Mouse (Mus musculus): ENCODE measurements around the gene Spast. TPM values are rescaled to one million over a fixed set of nuclear protein-coding genes. Genes with fewer than 3 reads are reported as not detected.
A peak's percentile ranks its signal among the peaks of the same experiment; 100 is the strongest.
"Not testable (repeated sequence)": the region's sequence is repeated elsewhere in the genome, so short reads cannot be mapped to it uniquely, and the experiment has no call there.

Spast gene
- polyA plus RNA-seq, 1 experiment from 2014 or later: 38.4 TPM

- Histone ChIP-seq H3K27ac (replicated peaks) (no peak overlapping the region), H3K9ac (no peak overlapping the region), H3K9me3 (no peaks in the 10 kb centered on the region), H3K36me3 (peaks cover 67% of the 10 kb centered on the region), H3K4me3 (no peak overlapping the region), H3K4me1 (replicated peaks) (no peaks in the 10 kb centered on the region), H3K27me3 (no peaks in the 10 kb centered on the region), H3K4me2 (no peak overlapping the region)
- ATAC-seq (ENCODE audit: low read depth): no peak
- 93% methylated on average over 4 of the region's 4 CpGs for WGBS
Observed at GRCm38 (mm10) chr17:74304060-74304459, 34.7 kb upstream of the Spast start.

GRCm38 (mm10) chr17:74305616-74306015, 33.2 kb upstream of the Spast start:
- no peak for ATAC-seq (ENCODE audit: low read depth)
- Histone ChIP-seq H3K9ac (no peak overlapping the region), H3K27ac (replicated peaks) (no peak overlapping the region), H3K9me3 (no peaks in the 10 kb centered on the region), H3K4me3 (no peak overlapping the region), H3K4me1 (replicated peaks) (no peaks in the 10 kb centered on the region), H3K4me2 (no peak overlapping the region), H3K27me3 (no peaks in the 10 kb centered on the region), H3K36me3 (peaks cover 65% of the 10 kb centered on the region)
- WGBS: 94% methylated on average over 4 of the region's 4 CpGs

GRCm38 (mm10) chr17:74306021-74306420, 32.8 kb upstream of the Spast start:
- ATAC-seq (ENCODE audit: low read depth): no peak
- Histone ChIP-seq H3K4me3 (no peak overlapping the region), H3K27ac (replicated peaks) (no peak overlapping the region), H3K4me2 (no peak overlapping the region), H3K9ac (no peak overlapping the region), H3K27me3 (no peaks in the 10 kb centered on the region), H3K4me1 (replicated peaks) (no peaks in the 10 kb centered on the region), H3K9me3 (no peaks in the 10 kb centered on the region), H3K36me3 (peaks cover 66% of the 10 kb centered on the region)
- WGBS: 89% methylated on average over 1 of the region's 1 CpGs

GRCm38 (mm10) chr17:74315445-74316308, 23.1 kb upstream of the Spast start:
- Histone ChIP-seq H3K27me3 (no peaks in the 10 kb centered on the region), H3K4me2 (peak overlapping the region; percentile 83), H3K9me3 (no peaks in the 10 kb centered on the region), H3K27ac (replicated peaks) (peak overlapping the region; percentile 91), H3K36me3 (peaks cover 26% of the 10 kb centered on the region), H3K9ac (peak overlapping the region; percentile 87), H3K4me3 (peak overlapping the region; percentile 80), H3K4me1 (replicated peaks) (peaks cover 25% of the 10 kb centered on the region)
- WGBS: 2% methylated on average over 45 of the region's 45 CpGs
- peak; percentile 73 for ATAC-seq (ENCODE audit: low read depth)

- H3K9me3 ChIP-seq: no peaks in the 10 kb centered on the region
- H3K4me1 ChIP-seq (replicated peaks): peaks cover 25% of the 10 kb centered on the region
- H3K9ac ChIP-seq: peak overlapping the region; percentile 87
- ATAC-seq (ENCODE audit: low read depth): peak; percentile 95
- no peaks in the 10 kb centered on the region for H3K27me3 ChIP-seq
- peak overlapping the region; percentile 80 for H3K4me3 ChIP-seq
- H3K4me2 ChIP-seq: peak overlapping the region; percentile 83
- peak overlapping the region; percentile 91 for H3K27ac ChIP-seq (replicated peaks)
- peaks cover 20% of the 10 kb centered on the region for H3K36me3 ChIP-seq
- WGBS: under 1% methylated on average over 48 of the region's 48 CpGs
Observed at GRCm38 (mm10) chr17:74316309-74316863, 22.4 kb upstream of the Spast start.

GRCm38 (mm10) chr17:74318721-74319120, 20.1 kb upstream of the Spast start:
- Histone ChIP-seq H3K4me3 (no peak overlapping the region), H3K9ac (no peak overlapping the region), H3K27me3 (no peaks in the 10 kb centered on the region), H3K27ac (replicated peaks) (no peak overlapping the region), H3K36me3 (peaks cover 5% of the 10 kb centered on the region; the same call in 1 of the 2 replicates), H3K4me2 (no peak overlapping the region), H3K4me1 (replicated peaks) (peaks cover 25% of the 10 kb centered on the region), H3K9me3 (no peaks in the 10 kb centered on the region)
- no peak for ATAC-seq (ENCODE audit: low read depth)
- 92% methylated on average over 6 of the region's 6 CpGs for WGBS

GRCm38 (mm10) chr17:74322400-74323054, 16.3 kb upstream of the Spast start:
- H3K9ac ChIP-seq: no peak overlapping the region
- no peak overlapping the region for H3K27ac ChIP-seq (replicated peaks)
- WGBS: 51% methylated on average over 5 of the region's 5 CpGs
- H3K27me3 ChIP-seq: no peaks in the 10 kb centered on the region
- H3K4me2 ChIP-seq: no peak overlapping the region
- no peak overlapping the region for H3K4me3 ChIP-seq
- no peaks in the 10 kb centered on the region for H3K4me1 ChIP-seq (replicated peaks)
- H3K36me3 ChIP-seq: no peaks in the 10 kb centered on the region
- no peaks in the 10 kb centered on the region for H3K9me3 ChIP-seq
- no peak for ATAC-seq (ENCODE audit: low read depth)

GRCm38 (mm10) chr17:74323844-74324243, 14.9 kb upstream of the Spast start, which contains the start of gene Dpy30:
TSS of gene Dpy30 (minus strand) at chr17:74323944.
- no peak within 1 kb of the TSS for H3K4me2 ChIP-seq
- ATAC-seq (ENCODE audit: low read depth): no peak
- no peaks in the 10 kb centered on the region for H3K36me3 ChIP-seq
- H3K4me3 ChIP-seq: no peak within 1 kb of the TSS
- H3K27me3 ChIP-seq: no peaks in the 10 kb centered on the region
- no peak within 1 kb of the TSS for H3K9ac ChIP-seq
- no peaks in the 10 kb centered on the region for H3K4me1 ChIP-seq (replicated peaks)
- H3K27ac ChIP-seq (replicated peaks): no peak within 1 kb of the TSS
- 84% methylated on average over 2 of the region's 2 CpGs for WGBS
- H3K9me3 ChIP-seq: no peaks in the 10 kb centered on the region

GRCm38 (mm10) chr17:74327195-74327594, 11.6 kb upstream of the Spast start:
- WGBS: 85% methylated on average over 7 of the region's 7 CpGs
- H3K9me3 ChIP-seq; H3K4me1 ChIP-seq (replicated peaks); H3K9ac ChIP-seq; H3K4me2 ChIP-seq; H3K27me3 ChIP-seq; H3K27ac ChIP-seq (replicated peaks); ATAC-seq (ENCODE audit: low read depth); H3K36me3 ChIP-seq; H3K4me3 ChIP-seq: not testable (repeated sequence)

GRCm38 (mm10) chr17:74328146-74328545, 10.6 kb upstream of the Spast start:
- H3K4me2 ChIP-seq; ATAC-seq (ENCODE audit: low read depth); H3K4me3 ChIP-seq; H3K27me3 ChIP-seq; H3K9me3 ChIP-seq; H3K4me1 ChIP-seq (replicated peaks); H3K36me3 ChIP-seq; H3K27ac ChIP-seq (replicated peaks); H3K9ac ChIP-seq: not testable (repeated sequence)
- WGBS: 42% methylated on average over 2 of the region's 2 CpGs

- WGBS: 82% methylated on average over 9 of the region's 9 CpGs
- no peaks in the 10 kb centered on the region for H3K4me1 ChIP-seq (replicated peaks)
- H3K4me3 ChIP-seq: no peak overlapping the region
- H3K9ac ChIP-seq: no peak overlapping the region
- H3K9me3 ChIP-seq: no peaks in the 10 kb centered on the region
- no peak overlapping the region for H3K4me2 ChIP-seq
- no peak for ATAC-seq (ENCODE audit: low read depth)
- no peaks in the 10 kb centered on the region for H3K27me3 ChIP-seq
- H3K27ac ChIP-seq (replicated peaks): no peak overlapping the region
- no peaks in the 10 kb centered on the region for H3K36me3 ChIP-seq
Observed at GRCm38 (mm10) chr17:74331049-74331676, 7.6 kb upstream of the Spast start.

All from neural tube, embryonic 13.5 days (tissue).